Mouse (Mus musculus) limb, embryonic 14.5 days (tissue): ENCODE measurements around the gene Malrd1. TPM values are rescaled to one million over a fixed set of nuclear protein-coding genes. Genes with fewer than 3 reads are reported as not detected.

ENCODE experiments used
- ATAC-seq: fragments of 200-750 bp; cut with Nextera tagmentation; 2 replicates; pipeline ENCODE4 v1.8.0; 2017; ENCODE audit warnings: low read depth, moderate number of reproducible peaks, moderate TSS enrichment; ENCODE audit not compliant: low FRiP score
- DNase-seq: peaks from one replicate; pipeline ENCODE4 v3.0.0-alpha.2; 2015; ENCODE audit warnings: low spot score
- H3K27ac ChIP-seq: fragments of 300-500 bp; sonication (generic); replicated peaks from 2 replicates; pipeline ENCODE4 v1.5.1; 2014; ENCODE audit warnings: low read depth, mild to moderate bottlenecking, low read length, moderate library complexity, mixed read lengths
- H3K27me3 ChIP-seq: fragments of 300-500 bp; sonication (generic); 2 replicates; pipeline ENCODE4 v1.6.1; 2014; ENCODE audit warnings: low read length, mixed read lengths; ENCODE audit not compliant: control insufficient read depth, insufficient read depth
- H3K36me3 ChIP-seq: fragments of 300-500 bp; sonication (generic); 2 replicates; pipeline ENCODE4 v1.6.1; 2014; ENCODE audit warnings: mild to moderate bottlenecking, low read length, moderate library complexity, mixed read lengths; ENCODE audit not compliant: control insufficient read depth, insufficient read depth
- H3K4me1 ChIP-seq: fragments of 300-500 bp; sonication (generic); 2 replicates; pipeline ENCODE4 v1.6.1; 2014; ENCODE audit warnings: antibody characterized with exemption, low read length, mixed read lengths; ENCODE audit not compliant: control insufficient read depth, insufficient read depth
- H3K4me2 ChIP-seq: fragments of 300-500 bp; sonication (generic); replicated peaks from 2 replicates; pipeline ENCODE4 v1.6.1; 2014; ENCODE audit warnings: low read depth, mild to moderate bottlenecking, low read length, moderate library complexity; ENCODE audit not compliant: severe bottlenecking
- H3K4me3 ChIP-seq: fragments of 300-500 bp; sonication (generic); replicated peaks from 2 replicates; pipeline ENCODE4 v1.5.1; 2014; ENCODE audit warnings: low read length
- H3K9ac ChIP-seq: fragments of 300-500 bp; sonication (generic); 2 replicates; pipeline ENCODE4 v1.6.1; 2014; ENCODE audit warnings: mild to moderate bottlenecking, low read depth, low read length, moderate library complexity; ENCODE audit not compliant: severe bottlenecking
- H3K9me3 ChIP-seq: fragments of 300-500 bp; sonication (generic); 2 replicates; pipeline ENCODE4 v1.6.1; 2016; ENCODE audit warnings: low read length; ENCODE audit not compliant: control insufficient read depth
- POLR2A ChIP-seq: fragments of 200-500 bp; IDR thresholded peaks from 2 replicates; pipeline ENCODE4 v1.8.0; 2012; ENCODE audit warnings: inconsistent platforms, mild to moderate bottlenecking, moderate library complexity, borderline replicate concordance; ENCODE audit not compliant: insufficient read depth, insufficient read length; ENCODE audit errors: extremely low read depth
- WGBS: fragments of 180-500 bp; shearing (Covaris S2); extraction: QIAGEN DNeasy Blood & Tissue Kit; methylation state at CpG from one replicate; pipeline ENCODE4 v1.1.7; 2014; 5-methylcytosine and 5-hydroxymethylcytosine counted together
- polyA plus RNA-seq, 2 experiments: library from polyadenylated mRNA; depleted of rRNA in 1 of 2; stranded (reverse) in 1 of 2; unstranded in 1 of 2; fragments of >200 nt; fragmentation: Nextera tagmentation in 1 of 2; extraction: Ambion mirVana in 1 of 2; gene quantifications; 2 replicates each; pipeline versions ENCODE4 v1.2.1 to v1.2.3; 2012 to 2014

The Malrd1 gene
- polyA plus RNA-seq, 2 experiments, result 0.04 TPM; not detected in 1

DNA sequence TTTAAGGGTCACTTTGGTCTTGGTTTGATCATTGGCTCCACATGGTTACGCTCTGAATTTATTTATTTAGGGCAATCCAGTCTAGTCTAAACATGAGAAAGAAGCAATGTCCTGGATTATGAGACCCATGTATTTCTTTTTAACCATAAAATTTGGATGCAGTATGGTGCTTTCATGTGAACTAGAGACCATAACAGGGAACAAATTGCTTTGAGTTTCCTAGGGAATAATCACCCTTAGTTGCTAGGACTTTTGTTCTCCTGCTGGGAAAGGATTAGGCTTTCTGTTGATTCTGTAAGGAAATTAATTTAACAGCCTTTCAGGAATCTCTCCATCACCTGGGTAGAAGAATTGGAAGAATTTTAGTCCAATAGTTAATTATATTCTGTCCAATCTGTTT, 130.1 kb downstream of the Malrd1 start:
- Histone ChIP-seq H3K9me3 (no peaks in the 10 kb centered on the region), H3K4me2 (no peak overlapping the region), H3K4me3 (no peak overlapping the region), H3K4me1 (no peaks in the 10 kb centered on the region), H3K27ac (no peak overlapping the region), H3K27me3 (no peaks in the 10 kb centered on the region), H3K36me3 (no peaks in the 10 kb centered on the region), H3K9ac (no peak overlapping the region)
- TF ChIP-seq POLR2A, result no peak
- DNase-seq, result no peak
- no peak for ATAC-seq
- 82% methylated on average over 1 of the region's 1 CpGs for WGBS

- Histone ChIP-seq H3K36me3 (no peaks in the 10 kb centered on the region), H3K27ac (no peak overlapping the region), H3K27me3 (no peaks in the 10 kb centered on the region), H3K4me2 (no peak overlapping the region), H3K4me3 (no peak overlapping the region), H3K9me3 (no peaks in the 10 kb centered on the region), H3K4me1 (no peaks in the 10 kb centered on the region), H3K9ac (no peak overlapping the region)
- 85% methylated on average over 3 of the region's 3 CpGs for WGBS
- no peak for TF ChIP-seq POLR2A
- ATAC-seq, result no peak
- no peak for DNase-seq
Observed at GRCm38 (mm10) chr2:15702977-15703376, 176.7 kb downstream of the Malrd1 start.

GRCm38 (mm10) chr2:15740945-15741344, 214.7 kb downstream of the Malrd1 start:
- Histone ChIP-seq H3K27ac (no peak overlapping the region), H3K9me3 (no peaks in the 10 kb centered on the region), H3K4me1 (no peaks in the 10 kb centered on the region), H3K4me3 (no peak overlapping the region), H3K4me2 (no peak overlapping the region), H3K36me3 (no peaks in the 10 kb centered on the region), H3K27me3 (no peaks in the 10 kb centered on the region), H3K9ac (no peak overlapping the region)
- 81% methylated on average over 1 of the region's 1 CpGs for WGBS
- TF ChIP-seq POLR2A, result no peak
- DNase-seq, result no peak
- ATAC-seq, result no peak

DNA sequence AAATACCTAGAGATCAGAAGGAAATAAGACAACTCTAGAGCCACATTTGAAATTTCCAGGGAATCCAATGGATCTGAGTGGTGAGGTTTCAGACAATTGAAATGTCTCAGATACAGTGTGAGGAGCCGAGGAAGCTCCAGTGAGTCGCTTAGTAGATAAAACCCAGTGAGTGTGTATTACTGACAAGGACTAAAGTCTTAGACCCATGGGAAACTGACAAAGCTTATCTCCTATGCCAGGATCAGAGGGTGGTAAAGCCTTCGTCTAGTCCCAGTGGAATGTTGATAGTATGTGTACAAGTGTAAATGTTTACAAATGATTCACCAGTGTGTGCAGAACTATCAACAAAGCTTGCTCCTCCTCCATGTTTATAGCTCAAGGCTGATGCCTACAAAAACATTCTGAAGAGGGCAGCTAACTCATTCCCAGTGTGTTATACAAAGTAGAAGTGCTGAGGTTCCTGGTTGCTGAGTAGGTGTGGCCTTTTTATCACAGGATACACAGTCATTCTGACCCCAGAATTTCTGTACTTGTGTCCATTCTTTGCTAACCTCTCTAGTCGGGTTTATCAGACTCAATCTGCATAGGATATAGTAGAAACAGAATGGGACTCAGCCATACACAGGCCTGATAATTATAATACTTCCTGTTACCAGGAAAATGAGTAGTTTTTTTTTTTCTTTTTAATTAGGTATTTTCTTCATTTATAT, 218.9 kb downstream of the Malrd1 start:
- Histone ChIP-seq H3K9me3 (no peaks in the 10 kb centered on the region), H3K36me3 (no peaks in the 10 kb centered on the region), H3K4me2 (no peak overlapping the region), H3K4me3 (no peak overlapping the region), H3K27ac (no peak overlapping the region), H3K27me3 (no peaks in the 10 kb centered on the region), H3K4me1 (no peaks in the 10 kb centered on the region), H3K9ac (no peak overlapping the region)
- ATAC-seq (no peak), DNase-seq (no peak)
- 63% methylated on average over 4 of the region's 4 CpGs for WGBS
- TF ChIP-seq POLR2A, result no peak

DNA sequence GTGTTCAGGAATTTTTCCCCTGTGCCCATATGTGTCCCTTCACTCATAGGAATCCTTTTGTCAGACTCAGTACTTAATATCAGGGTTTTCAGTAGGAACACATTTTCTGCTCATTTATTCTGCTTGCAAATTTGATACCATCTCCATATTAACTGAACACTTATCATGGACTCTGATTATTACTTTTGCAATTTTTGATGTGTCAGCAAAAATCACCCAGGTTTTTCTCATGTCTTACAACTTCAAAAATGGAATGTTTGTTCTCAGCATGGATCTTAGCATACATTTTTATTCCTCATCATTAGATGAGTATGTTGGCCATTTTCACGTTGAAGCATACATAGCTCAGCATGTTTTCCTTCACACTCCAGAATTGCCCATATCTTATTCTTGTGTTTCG, 258.5 kb downstream of the Malrd1 start:
- Histone ChIP-seq H3K27ac (no peak overlapping the region), H3K9ac (no peak overlapping the region), H3K9me3 (no peaks in the 10 kb centered on the region), H3K4me3 (no peak overlapping the region), H3K4me2 (no peak overlapping the region), H3K36me3 (no peaks in the 10 kb centered on the region), H3K4me1 (no peaks in the 10 kb centered on the region), H3K27me3 (no peaks in the 10 kb centered on the region)
- DNase-seq (no peak), ATAC-seq (no peak)
- 78% methylated on average over 2 of the region's 2 CpGs for WGBS
- TF ChIP-seq POLR2A, result no peak
